Mouse (Mus musculus) adrenal gland, adult 2 months (tissue): Measurements from ENCODE around the gene Asb4. TPM values are rescaled to one million over a fixed set of nuclear protein-coding genes. Genes with fewer than 3 reads are reported as not detected.
"Not testable (repeated sequence)": the region's sequence is repeated elsewhere in the genome, so short reads cannot be mapped to it uniquely, and the experiment has no call there.

ENCODE experiments used
- DNase-seq: peaks from one replicate; pipeline ENCODE4 v3.0.0; 2021
- long read RNA-seq: library from polyadenylated mRNA; stranded (forward); transcript quantifications from one replicate; pipeline ENCODE4 v2.0.0, GENCODE M21; 2021
- polyA plus RNA-seq: library from polyadenylated mRNA; depleted of rRNA; stranded (reverse); fragments of >200 nt; gene quantifications from 2 replicates; pipeline ENCODE4 v1.2.3, GENCODE M21; 2012; rRNA removed
- total RNA-seq, 2 experiments: library from RNA; stranded (reverse); gene quantifications; 2 replicates each; pipeline ENCODE4 v1.2.3; 2021

Gene Asb4
- 1 to 10 TPM; 1.6 to 2.4 TPM for total RNA-seq
- 0.68 and 1.8 TPM in 2 replicates for polyA plus RNA-seq
- long read RNA-seq, partial matches to known transcripts: 1 of 1 reads
- long read RNA-seq, other reads (novel, unspliced or antisense): 0 of 1 reads

GRCm38 (mm10) chr6:5383336-5384177, at the start of gene Asb4:
Gene Asb4, plus strand, starts transcription at chr6:5383386.
- no peak for DNase-seq

GRCm38 (mm10) chr6:5334021-5334420, 49.2 kb upstream of the Asb4 start:
- DNase-seq: no peak

GRCm38 (mm10) chr6:5336016-5336415, 47.2 kb upstream of the Asb4 start:
- not testable (repeated sequence) for DNase-seq

- not testable (repeated sequence) for DNase-seq
These were observed 44.4 kb upstream of the Asb4 start for GRCm38 (mm10) chr6:5338781-5339180.

- not testable (repeated sequence) for DNase-seq
These were observed 43.9 kb upstream of the Asb4 start for GRCm38 (mm10) chr6:5339283-5339682.

- DNase-seq: no peak
These were observed 38.9 kb upstream of the Asb4 start for GRCm38 (mm10) chr6:5344255-5344654.

- DNase-seq: no peak
These were observed 25.3 kb upstream of the Asb4 start for GRCm38 (mm10) chr6:5357873-5358272.

- DNase-seq: no peak
These were observed 22.8 kb upstream of the Asb4 start for GRCm38 (mm10) chr6:5360402-5360801.

- no peak for DNase-seq
These were observed 21.2 kb upstream of the Asb4 start for GRCm38 (mm10) chr6:5361987-5362386.

GRCm38 (mm10) chr6:5365845-5366244, 17.3 kb upstream of the Asb4 start:
- no peak for DNase-seq

- no peak for DNase-seq
These were observed 6.3 kb upstream of the Asb4 start for GRCm38 (mm10) chr6:5376884-5377283.

GRCm38 (mm10) chr6:5379048-5379447, 4.1 kb upstream of the Asb4 start:
- no peak for DNase-seq

GRCm38 (mm10) chr6:5379781-5380623, 3.2 kb upstream of the Asb4 start:
- DNase-seq: no peak

GRCm38 (mm10) chr6:5380624-5381252, 2.4 kb upstream of the Asb4 start:
- DNase-seq: no peak

GRCm38 (mm10) chr6:5381918-5382582, 1.1 kb upstream of the Asb4 start:
- no peak for DNase-seq

- peak; percentile 87 for DNase-seq
These were observed 487 bp upstream of the Asb4 start for GRCm38 (mm10) chr6:5382583-5383215.

- DNase-seq: peak; percentile 71
These were observed 948 bp downstream of the Asb4 start for GRCm38 (mm10) chr6:5384178-5384490.

- DNase-seq: no peak
These were observed 2.0 kb downstream of the Asb4 start for GRCm38 (mm10) chr6:5385161-5385640.

- no peak for DNase-seq
These were observed 3.3 kb downstream of the Asb4 start for GRCm38 (mm10) chr6:5386486-5386885.

GRCm38 (mm10) chr6:5387396-5387795, 4.2 kb downstream of the Asb4 start:
- no peak for DNase-seq

GRCm38 (mm10) chr6:5390298-5390697, 7.1 kb downstream of the Asb4 start:
- peak; percentile 25 for DNase-seq
